Mouse (Mus musculus) T-helper 17 cell (primary cell): Measurements from ENCODE around the gene Olfr1080.
"Not testable (repeated sequence)": the region's sequence is repeated elsewhere in the genome, so short reads cannot be mapped to it uniquely, and the experiment has no call there.

Source experiments
- in situ Hi-C, 2 experiments: fragments of 300-600 bp; cut with MboI, MseI; formaldehyde crosslinking; loops; 1 replicate in 1 of 2; 2 replicates in 1 of 2; pipeline ENCODE4 v1.15.1; 2025; ENCODE audit warnings: high pct_unique_total_duplicates in 2 of 2

Gene Olfr1080

DNA sequence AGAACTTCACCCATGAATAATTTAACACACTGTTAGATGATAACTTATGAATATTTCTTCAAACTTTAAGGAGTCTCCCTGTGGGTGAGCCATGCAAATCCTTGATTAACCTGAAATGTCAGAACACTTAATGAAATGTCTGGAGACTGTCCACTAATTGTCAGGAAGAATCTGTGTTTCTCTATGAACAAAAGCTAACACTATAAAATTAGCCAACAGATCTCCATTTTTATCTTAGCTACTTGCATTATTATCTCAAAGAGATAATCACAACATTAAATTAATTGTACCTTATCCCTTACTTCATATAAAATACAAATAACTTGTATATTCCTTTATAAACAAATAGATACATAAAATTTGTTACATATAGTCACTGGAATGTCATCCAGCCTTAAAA lies at the start of gene Olfr1080:
TSS of gene Olfr1080 (minus strand) at position 101 of the 400 bp plus-strand sequence.
- in situ Hi-C loops: not testable (repeated sequence)

DNA sequence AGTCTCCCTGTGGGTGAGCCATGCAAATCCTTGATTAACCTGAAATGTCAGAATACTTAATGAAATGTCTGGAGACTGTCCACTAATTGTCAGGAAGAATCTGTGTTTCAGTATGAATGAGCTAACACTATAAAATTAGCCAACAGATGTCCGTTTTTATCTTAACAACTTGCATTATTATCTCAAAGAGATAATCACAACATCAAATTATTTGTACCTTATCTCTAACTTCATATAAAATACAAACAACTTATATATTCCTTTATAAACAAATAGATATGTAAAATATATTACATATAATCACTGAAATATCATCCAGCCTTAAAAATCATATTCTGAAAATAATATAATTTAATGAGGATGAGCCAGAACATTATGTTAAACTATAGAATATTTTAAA lies 40.8 kb upstream of the Olfr1080 start, which contains the start of gene Olfr1082:
TSS of gene Olfr1082 (minus strand) at position 101 of the 400 bp plus-strand sequence.
- in situ Hi-C loops: not testable (repeated sequence)

DNA sequence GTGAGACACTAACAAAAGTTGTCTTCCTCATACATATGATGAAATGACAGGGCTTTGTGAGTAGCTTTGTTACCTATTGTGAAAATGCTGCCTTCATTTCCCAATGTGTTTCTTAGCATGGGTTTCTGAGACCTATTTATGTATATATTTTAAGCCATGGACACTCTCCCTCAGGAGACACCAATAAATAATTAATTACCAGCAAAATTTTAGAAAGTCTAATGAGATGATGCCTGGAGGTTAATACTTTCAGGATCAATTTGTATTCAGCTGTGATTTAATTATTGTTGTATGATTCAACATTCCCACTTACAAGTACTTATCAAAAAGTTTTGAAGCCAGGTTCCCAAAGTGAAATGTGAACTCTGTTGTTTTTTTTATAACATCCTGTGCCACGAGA lies 15.7 kb downstream of the Olfr1080 start, which contains the start of gene Olfr1079:
TSS of gene Olfr1079 (minus strand) at position 101 of the 400 bp plus-strand sequence.
- in situ Hi-C loops: no loop called here

DNA sequence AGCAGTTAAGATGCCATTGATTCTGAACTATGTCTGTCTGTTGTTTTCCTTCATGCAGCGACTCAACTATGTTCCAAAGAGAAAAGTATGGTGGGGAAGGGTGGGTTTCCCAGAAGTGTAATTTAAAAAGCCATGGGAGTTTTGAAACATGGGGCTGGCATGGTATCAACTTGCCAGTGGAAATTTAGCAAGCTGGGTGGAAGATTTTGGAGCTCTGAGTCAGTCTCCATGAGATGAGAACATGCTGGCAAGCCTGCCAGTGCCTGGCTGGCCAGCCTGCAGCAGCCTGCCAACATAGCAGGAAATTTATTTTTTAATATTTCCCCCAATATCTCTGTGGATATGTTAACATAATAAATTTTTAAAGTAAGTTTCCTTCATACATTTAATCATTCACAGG lies 27.0 kb downstream of the Olfr1080 start:
- in situ Hi-C loops: no loop called here

DNA sequence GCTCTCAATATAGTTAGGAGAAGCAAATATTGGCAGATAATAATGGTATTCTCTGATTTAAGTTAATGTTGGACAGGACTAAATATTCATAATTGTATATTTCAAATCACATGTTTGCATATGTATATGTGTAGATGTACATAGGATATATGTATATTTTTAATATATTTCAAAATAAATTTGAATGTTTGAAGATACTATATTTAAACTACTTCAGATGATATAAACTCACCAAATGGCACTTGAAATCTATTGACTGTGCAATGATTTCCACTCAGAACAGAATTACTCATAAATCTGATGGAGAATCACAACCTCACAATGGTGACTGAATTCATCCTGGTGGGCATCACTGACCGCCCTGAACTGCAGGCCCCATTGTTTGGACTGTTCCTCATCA lies 49.9 kb downstream of the Olfr1080 start, which contains the start of gene Olfr1076:
TSS of gene Olfr1076 (plus strand) at position 301 of the 400 bp plus-strand sequence.
- in situ Hi-C loops: no loop called here
